Mouse (Mus musculus): Measurements from ENCODE around the gene Olfr834. TPM values are rescaled to one million over a fixed set of nuclear protein-coding genes. Genes with fewer than 3 reads are reported as not detected.

Olfr834 gene
- not detected in 2 replicates for total RNA-seq (2015; ENCODE audit: low replicate concordance)
- total RNA-seq (2017; ENCODE audit: low replicate concordance), result not detected in 2 replicates

DNA sequence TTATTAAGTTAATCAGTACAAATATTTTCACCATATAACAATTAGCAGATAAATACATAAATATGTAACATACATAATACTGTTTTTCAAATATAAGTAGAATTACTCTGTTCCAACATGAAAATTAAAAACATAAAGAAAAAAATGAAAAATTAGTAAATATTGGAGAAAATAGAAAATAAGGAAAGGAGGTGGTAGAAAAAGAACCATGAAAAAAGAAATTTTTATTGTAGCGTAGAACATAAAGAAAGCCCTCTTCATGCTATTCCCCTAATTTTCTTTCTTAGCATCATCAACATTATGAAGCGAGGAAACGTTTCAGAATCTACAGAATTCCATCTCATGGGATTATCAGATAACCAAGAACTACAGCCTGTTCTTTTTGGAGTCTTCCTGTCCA, at the start of gene Olfr834:
Gene Olfr834, plus strand, starts transcription at position 301 of the 400 bp plus-strand sequence.
- no peak for ATAC-seq (replicated peaks; ENCODE audit: low FRiP score, poor library complexity, severe bottlenecking)

DNA sequence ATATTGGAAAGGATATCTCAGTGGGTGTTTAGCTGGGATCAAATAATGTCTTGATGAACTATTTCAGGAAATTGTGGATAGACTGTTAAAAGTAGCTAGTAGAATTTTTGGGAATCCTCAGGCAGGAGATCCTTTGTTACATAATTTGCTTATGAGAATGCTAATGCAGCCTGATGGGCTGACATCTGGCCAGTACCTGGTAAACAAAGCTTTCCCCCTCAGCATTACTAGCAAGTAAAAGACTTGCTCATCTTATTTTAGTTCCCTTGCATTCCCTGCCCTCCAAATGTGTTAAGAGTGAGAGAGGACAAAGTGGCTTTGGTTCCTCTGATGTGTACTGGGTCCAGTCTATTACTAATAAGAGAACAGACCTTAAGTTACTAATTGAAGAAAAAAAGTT, 25.8 kb upstream of the Olfr834 start:
- no peak for ATAC-seq (replicated peaks; ENCODE audit: low FRiP score, poor library complexity, severe bottlenecking)

DNA sequence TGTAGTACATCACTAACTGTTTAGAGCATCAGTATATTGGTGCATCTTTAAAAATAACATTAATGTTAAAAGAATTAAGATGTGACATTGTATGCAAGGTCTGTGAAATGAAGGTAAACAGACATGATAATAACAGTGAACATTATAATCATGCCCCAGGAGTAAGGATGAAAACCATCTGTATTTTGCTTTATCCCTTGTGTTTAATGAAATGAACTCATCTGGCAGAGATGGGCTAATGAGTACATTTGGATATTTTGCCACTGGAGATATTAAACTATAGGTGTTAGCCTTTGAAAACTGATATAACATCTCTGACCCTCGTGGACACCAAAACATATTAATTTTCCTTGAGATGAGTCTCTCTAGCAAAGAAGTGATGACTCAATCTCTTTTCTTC, 44.6 kb downstream of the Olfr834 start, which contains the start of gene Olfr835:
Gene Olfr835, plus strand, starts transcription at position 301 of the 400 bp plus-strand sequence.
- ATAC-seq (replicated peaks; ENCODE audit: low FRiP score, poor library complexity, severe bottlenecking), result no peak

Other genes starting within 250 kb of the Olfr834 start
- not detected in 2 replicates for gene Olfr24, start 224.0 kb upstream of the Olfr834 start, total RNA-seq (2015; ENCODE audit: low replicate concordance)
- not detected in 2 replicates for gene Olfr24, start 224.0 kb upstream of the Olfr834 start, total RNA-seq (2017; ENCODE audit: low replicate concordance)
- not detected in 2 replicates for gene Olfr828, start 168.5 kb upstream of the Olfr834 start, total RNA-seq (2015; ENCODE audit: low replicate concordance)
- gene Olfr828, start 168.5 kb upstream of the Olfr834 start, total RNA-seq (2017; ENCODE audit: low replicate concordance), result not detected in 2 replicates
- gene Olfr829, start 133.1 kb upstream of the Olfr834 start, total RNA-seq (2015; ENCODE audit: low replicate concordance), result not detected in 2 replicates
- not detected in 2 replicates for gene Olfr829, start 133.1 kb upstream of the Olfr834 start, total RNA-seq (2017; ENCODE audit: low replicate concordance)
- gene Olfr830, start 113.3 kb upstream of the Olfr834 start, total RNA-seq (2015; ENCODE audit: low replicate concordance), result not detected in 2 replicates
- not detected in 2 replicates for gene Olfr830, start 113.3 kb upstream of the Olfr834 start, total RNA-seq (2017; ENCODE audit: low replicate concordance)
- not detected in 2 replicates for gene Olfr832, start 50.9 kb upstream of the Olfr834 start, total RNA-seq (2015; ENCODE audit: low replicate concordance)
- gene Olfr832, start 50.9 kb upstream of the Olfr834 start, total RNA-seq (2017; ENCODE audit: low replicate concordance), result not detected in 2 replicates
- not detected in 2 replicates for gene Olfr835, start 44.7 kb downstream of the Olfr834 start, total RNA-seq (2015; ENCODE audit: low replicate concordance)
- not detected in 2 replicates for gene Olfr835, start 44.7 kb downstream of the Olfr834 start, total RNA-seq (2017; ENCODE audit: low replicate concordance)
- not detected in 2 replicates for gene Olfr836, start 132.4 kb downstream of the Olfr834 start, total RNA-seq (2015; ENCODE audit: low replicate concordance)
- gene Olfr836, start 132.4 kb downstream of the Olfr834 start, total RNA-seq (2017; ENCODE audit: low replicate concordance), result not detected in 2 replicates
- not detected in 2 replicates for gene Olfr837, start 148.3 kb downstream of the Olfr834 start, total RNA-seq (2015; ENCODE audit: low replicate concordance)
- gene Olfr837, start 148.3 kb downstream of the Olfr834 start, total RNA-seq (2017; ENCODE audit: low replicate concordance), result not detected in 2 replicates
- 0.19 TPM in 1 of 2 replicates, not detected in the other for gene Olfr839-ps1, start 189.3 kb downstream of the Olfr834 start, total RNA-seq (2015; ENCODE audit: low replicate concordance)
- not detected in 2 replicates for gene Olfr839-ps1, start 189.3 kb downstream of the Olfr834 start, total RNA-seq (2017; ENCODE audit: low replicate concordance)

Measured in erythroblast, adult 5-6 weeks (primary cell).